Comparison of ENCODE assay signal across 8 mouse cellular contexts in genomic region chr17:12210544-12211132, GRCm38 (mm10).
A peak's percentile ranks its signal among the peaks of the same experiment; 100 is the strongest.
DNase-seq lines count a peak whose midpoint lies in the region; ATAC-seq and TF ChIP-seq lines count a peak whose summit lies in the region.

No protein-coding gene starts in this region.

- ATAC-seq in erythroblast, adult 5-6 weeks (replicated peaks; ENCODE audit: low FRiP score, poor library complexity, severe bottlenecking) = peak; percentile 61

- no peak overlapping the region for H3K4me3 ChIP-seq in ES-Bruce4 (ENCODE audit: low read depth, low read length)
- no peak overlapping the region for H3K4me3 ChIP-seq in bone marrow macrophage, adult 2 months (ENCODE audit: insufficient read depth, low read length)
- H3K4me3 ChIP-seq in lung, adult 2 months (replicated peaks; ENCODE audit: extremely low read depth, low read depth, low read length) = no peak overlapping the region

- no peaks in the 10 kb centered on the region for H3K9me3 ChIP-seq in ES-Bruce4 (replicated peaks; ENCODE audit: control insufficient read depth, insufficient read depth, low read length, poor library complexity, severe bottlenecking)

- peaks cover 20% of the 10 kb centered on the region for H3K36me3 ChIP-seq in ES-Bruce4 (ENCODE audit: control insufficient read depth, insufficient read depth, low read length, poor library complexity, severe bottlenecking)

- DNase-seq in heart, postnatal 10 days = peak; percentile 87 to 95
- peak; percentile 75 to 91 for DNase-seq in layer of hippocampus, adult 18-20 months (ENCODE audit: low spot score in 2 of 2)
- DNase-seq in lung, adult 2 months = peak; percentile 90
- DNase-seq in ovary, postnatal 14 days (ENCODE audit: low spot score) = peak; percentile 91
- DNase-seq in thymus, postnatal 10 days (ENCODE audit: low spot score in 2 of 2) = peak; percentile 70 to 92

- H3K27ac ChIP-seq in ES-Bruce4 (ENCODE audit: insufficient read depth, low read length) = no peak overlapping the region
- H3K27ac ChIP-seq in bone marrow macrophage, adult 2 months (ENCODE audit: insufficient read depth, low read depth, low read length) = no peak overlapping the region

- H3K27me3 ChIP-seq in ES-Bruce4 (ENCODE audit: control insufficient read depth, insufficient read depth, low read length, poor library complexity, severe bottlenecking) = no peaks in the 10 kb centered on the region

- no peak overlapping the region for H3K9ac ChIP-seq in ES-Bruce4 (ENCODE audit: low read depth, poor library complexity, severe bottlenecking)

- 34% methylated on average over 8 of the region's 8 CpGs for WGBS in lung, adult 2 months

- TF ChIP-seq EP300 in ES-Bruce4 (IDR thresholded peaks at IDR 0.05; ENCODE audit: insufficient read depth, low read depth, low read length) = no peak

- intact Hi-C loops in heart, postnatal 10 days (cut with DNase I) = loop anchor here (1.0 to 2.0 kb wide), 2 partner anchors 106 to 171 kb away; no protein-coding TSS in a partner anchor

- peak; percentile 94 for TF ChIP-seq CTCF in ES-Bruce4 (IDR thresholded peaks at IDR 0.05; ENCODE audit: low read depth, low read length)
- peak; percentile 96 for TF ChIP-seq CTCF in bone marrow macrophage, adult 2 months (IDR thresholded peaks at IDR 0.05; ENCODE audit: low read depth, low read length)
- peak; percentile 99 for TF ChIP-seq CTCF in lung, adult 2 months (IDR thresholded peaks at IDR 0.05; ENCODE audit: insufficient read depth, low read length)

- H3K4me1 ChIP-seq in ES-Bruce4 (ENCODE audit: control insufficient read depth, insufficient read depth, low read length) = peaks cover 10% of the 10 kb centered on the region
- peaks cover 19% of the 10 kb centered on the region for H3K4me1 ChIP-seq in bone marrow macrophage, adult 2 months (ENCODE audit: control insufficient read depth, insufficient read depth, low read length)
- H3K4me1 ChIP-seq in lung, adult 2 months (ENCODE audit: control insufficient read depth, insufficient read depth, low read length) = no peaks in the 10 kb centered on the region

- TF ChIP-seq POLR2A in ES-Bruce4 (IDR thresholded peaks at IDR 0.05; ENCODE audit: insufficient read depth, low read length) = no peak
- TF ChIP-seq POLR2A in bone marrow macrophage, adult 2 months (IDR thresholded peaks at IDR 0.05; ENCODE audit: borderline replicate concordance, low read depth, low read length) = no peak
- TF ChIP-seq POLR2A in lung, adult 2 months (IDR thresholded peaks at IDR 0.05; ENCODE audit: borderline replicate concordance, extremely low read depth, low read depth, low read length) = no peak
